Mouse (Mus musculus): ENCODE data around the gene Galm. TPM values are rescaled to one million over a fixed set of nuclear protein-coding genes. Genes with fewer than 3 reads are reported as not detected.

Gene Galm
- total and polyA plus RNA-seq, 3 experiments = 0.15 TPM; not detected in 2

DNA sequence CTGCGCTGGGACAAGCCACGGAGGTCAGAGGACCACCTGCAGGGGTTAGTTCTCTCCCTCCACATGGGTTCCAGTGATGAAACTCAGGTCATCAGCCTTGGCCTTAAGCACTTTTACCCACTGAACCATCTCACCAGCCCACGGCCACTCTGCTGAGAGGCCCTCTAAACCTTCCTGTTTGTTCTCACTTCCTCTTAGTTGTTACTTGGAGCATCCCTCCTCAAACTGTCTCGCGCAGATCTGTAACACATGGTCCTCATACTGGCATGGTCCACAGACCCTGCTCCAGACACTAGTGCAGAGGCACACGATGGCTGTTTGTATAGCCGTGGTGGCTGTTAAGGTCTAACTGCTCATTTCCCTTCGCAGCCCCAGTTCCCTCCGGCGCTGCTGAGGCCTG, 56.3 kb downstream of the Galm start:
- Histone ChIP-seq H3K4me1 (ENCODE audit: control insufficient read depth in 1 of 2, insufficient read depth in 2 of 2, low read length in 2 of 2) (no peaks in the 10 kb centered on the region), H3K79me2 (ENCODE audit: control insufficient read depth, insufficient read depth, low read length, poor library complexity) (no peaks in the 10 kb centered on the region), H3K4me3 (ENCODE audit: control insufficient read depth in 1 of 2, insufficient read depth in 1 of 2, low read depth in 2 of 2, low read length in 2 of 2) (no peak overlapping the region), H3K27me3 (ENCODE audit: control insufficient read depth in 1 of 2, insufficient read depth in 2 of 2, low read length in 2 of 2) (no peaks in the 10 kb centered on the region), H3K27ac (ENCODE audit: control insufficient read depth, low read depth, low read length) (no peak overlapping the region), H3K9me3 (replicated peaks; ENCODE audit: insufficient read depth, low read length) (no peaks in the 10 kb centered on the region), H3K9ac (ENCODE audit: control insufficient read depth, low read depth, low read length, poor library complexity, severe bottlenecking) (no peak overlapping the region), H3K36me3 (ENCODE audit: control insufficient read depth in 1 of 2, insufficient read depth in 2 of 2, low read length in 2 of 2) (no peaks in the 10 kb centered on the region)
- DNase-seq (ENCODE audit: low read depth, low spot score) = no peak
- TF ChIP-seq POLR2AphosphoS2 (IDR thresholded peaks at IDR 0.05; ENCODE audit: low read length) (no peak), EP300 (IDR thresholded peaks at IDR 0.05; ENCODE audit: low read depth in 1 of 2, low read length in 2 of 2) (no peak), MAZ (IDR thresholded peaks at IDR 0.05; ENCODE audit: low read depth, low read length) (no peak), RAD21 (IDR thresholded peaks at IDR 0.05; ENCODE audit: low read depth, low read length) (no peak), KAT2A (conservative IDR thresholded peaks at IDR 0.05; ENCODE audit: low read depth, low read length) (no peak), ZNF384 (IDR thresholded peaks at IDR 0.05; ENCODE audit: low read depth, low read length) (no peak), ZC3H11A (IDR thresholded peaks at IDR 0.05; ENCODE audit: low read depth, low read length) (no peak), UBTF (IDR thresholded peaks at IDR 0.05; ENCODE audit: borderline replicate concordance, insufficient read depth, low read depth, low read length) (no peak), HCFC1 (IDR thresholded peaks at IDR 0.05; ENCODE audit: low read depth, low read length) (no peak)

DNA sequence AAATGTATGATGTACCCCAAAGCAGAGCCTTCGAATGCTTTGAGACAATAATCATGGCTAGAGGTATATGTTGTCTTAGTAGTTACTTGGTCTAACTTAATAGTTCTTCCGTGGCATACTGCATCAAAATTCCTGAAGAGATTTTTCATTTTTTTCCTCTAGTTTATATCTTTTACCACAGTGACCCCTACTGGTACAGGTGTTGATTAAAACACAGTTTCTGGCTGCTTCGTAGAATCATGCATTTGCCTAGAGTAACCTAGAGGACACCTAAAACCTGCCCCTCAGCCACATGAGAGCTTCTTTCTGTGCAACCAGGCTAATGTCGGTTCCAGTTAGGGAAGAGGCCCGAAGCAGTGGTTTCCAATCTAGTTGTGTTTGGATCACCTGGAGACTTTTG, 65.8 kb downstream of the Galm start:
- no peaks in the 10 kb centered on the region; a peak in 1 of 4 replicates for H3K36me3 ChIP-seq (ENCODE audit: control insufficient read depth in 1 of 2, insufficient read depth in 2 of 2, low read length in 2 of 2)
- no peaks in the 10 kb centered on the region for H3K79me2 ChIP-seq (ENCODE audit: control insufficient read depth, insufficient read depth, low read length, poor library complexity)
- H3K9ac ChIP-seq (ENCODE audit: control insufficient read depth, low read depth, low read length, poor library complexity, severe bottlenecking) = no peak overlapping the region
- no peaks in the 10 kb centered on the region for H3K9me3 ChIP-seq (replicated peaks; ENCODE audit: insufficient read depth, low read length)
- TF ChIP-seq ELF1 (IDR thresholded peaks at IDR 0.05; ENCODE audit: low read depth, low read length) (no peak), ZC3H11A (IDR thresholded peaks at IDR 0.05; ENCODE audit: low read depth, low read length) (no peak), RCOR1 (IDR thresholded peaks at IDR 0.05; ENCODE audit: low read depth, low read length) (no peak), GATA1 (IDR thresholded peaks at IDR 0.05; ENCODE audit: low read depth, low read length) (no peak), CTCF (IDR thresholded peaks at IDR 0.05 in 2 of 3, conservative IDR thresholded peaks at IDR 0.05 in 1 of 3; ENCODE audit: control insufficient read depth in 1 of 3, insufficient read depth in 1 of 3, low read depth in 2 of 3, low read length in 3 of 3, poor library complexity in 1 of 3, severe bottlenecking in 1 of 3) (peak in 2 of 3 experiments; percentile 30 to 61; a peak in 3 of 6 replicates), ZNF384 (IDR thresholded peaks at IDR 0.05; ENCODE audit: low read depth, low read length) (peak; percentile 21; the same call in 1 of the 2 replicates), RAD21 (IDR thresholded peaks at IDR 0.05; ENCODE audit: low read depth, low read length) (peak; percentile 62), SMC3 (IDR thresholded peaks at IDR 0.05; ENCODE audit: low read depth, low read length) (peak; percentile 37), MAX (IDR thresholded peaks at IDR 0.05; ENCODE audit: low read length) (no peak), CHD1 (IDR thresholded peaks at IDR 0.05; ENCODE audit: low read depth, low read length) (no peak), E2F4 (IDR thresholded peaks at IDR 0.05; ENCODE audit: borderline replicate concordance, low read depth, low read length) (no peak)
- peak; percentile 45 for DNase-seq (ENCODE audit: low read depth, low spot score)
- H3K4me3 ChIP-seq (ENCODE audit: control insufficient read depth in 1 of 2, insufficient read depth in 1 of 2, low read depth in 2 of 2, low read length in 2 of 2) = no peak overlapping the region
- H3K27me3 ChIP-seq (ENCODE audit: control insufficient read depth in 1 of 2, insufficient read depth in 2 of 2, low read length in 2 of 2) = no peaks in the 10 kb centered on the region
- no peak overlapping the region for H3K27ac ChIP-seq (ENCODE audit: control insufficient read depth, low read depth, low read length)
- H3K4me1 ChIP-seq (ENCODE audit: control insufficient read depth in 1 of 2, insufficient read depth in 2 of 2, low read length in 2 of 2) = no peaks in the 10 kb centered on the region

Data from MEL (cell line).